Mouse (Mus musculus): ENCODE results near the gene Ttn. TPM values are rescaled to one million over a fixed set of nuclear protein-coding genes. Genes with fewer than 3 reads are reported as not detected.

Gene Ttn
- polyA plus RNA-seq, 1 experiment from 2014 or later = 1.9 TPM

DNA sequence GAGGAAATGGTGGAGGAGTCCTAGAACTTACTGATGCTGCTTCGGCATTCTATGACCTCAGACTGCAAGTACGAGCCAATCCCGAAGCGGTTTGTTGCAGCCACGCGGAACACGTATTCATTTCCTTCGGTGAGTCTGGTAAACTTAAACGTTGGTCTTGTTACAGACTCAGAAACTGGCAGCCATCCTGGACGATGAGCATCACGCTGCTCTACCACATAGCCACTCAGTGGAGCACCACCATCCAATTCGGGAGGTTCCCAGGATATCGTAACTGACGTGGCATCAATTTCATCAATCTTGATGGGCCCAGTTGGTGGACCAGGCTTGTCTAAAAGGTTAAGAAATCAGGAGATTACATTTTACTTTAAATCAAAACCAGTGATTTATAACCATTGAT lies 262.7 kb downstream of the Ttn start:
- Histone ChIP-seq H3K27me3 (ENCODE audit: low read depth, poor library complexity, severe bottlenecking) (no peaks in the 10 kb centered on the region), H3K27ac (no peak overlapping the region), H3K9me3 (replicated peaks) (no peaks in the 10 kb centered on the region), H3K4me1 (no peaks in the 10 kb centered on the region), H3K4me3 (no peak overlapping the region), H3K36me3 (peaks cover 4% of the 10 kb centered on the region; the same call in 1 of the 2 replicates)
- no peak for DNase-seq (ENCODE audit: low spot score)
- 96% methylated on average over 14 of the region's 14 CpGs for WGBS

DNA sequence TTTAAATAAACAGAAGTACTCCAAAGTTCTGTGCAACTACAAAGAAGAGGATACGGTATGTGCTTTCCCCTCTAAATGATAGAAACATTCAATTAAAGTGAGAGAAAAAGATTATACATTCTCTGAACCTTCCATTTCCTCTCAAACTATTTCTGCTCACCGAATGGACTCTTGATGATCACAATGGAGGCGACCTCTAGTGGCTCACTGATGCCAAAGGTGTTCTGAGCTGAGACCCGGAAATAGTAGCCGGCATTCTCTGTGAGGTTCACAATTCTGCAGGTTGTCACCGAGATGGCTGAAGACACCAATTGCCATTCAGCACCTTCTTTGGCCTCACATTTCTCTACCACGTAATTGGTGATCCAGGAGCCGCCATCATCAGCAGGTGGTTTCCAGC lies 267.4 kb downstream of the Ttn start:
- Histone ChIP-seq H3K27ac (no peak overlapping the region), H3K36me3 (peaks cover 23% of the 10 kb centered on the region), H3K27me3 (ENCODE audit: low read depth, poor library complexity, severe bottlenecking) (no peaks in the 10 kb centered on the region), H3K4me3 (no peak overlapping the region), H3K9me3 (replicated peaks) (0 out of 2 replicates have a peak, but pooled peaks cover 6% of the 10 kb centered on the region), H3K4me1 (no peaks in the 10 kb centered on the region)
- 70% methylated on average over 8 of the region's 8 CpGs for WGBS
- DNase-seq (ENCODE audit: low spot score) = no peak

DNA sequence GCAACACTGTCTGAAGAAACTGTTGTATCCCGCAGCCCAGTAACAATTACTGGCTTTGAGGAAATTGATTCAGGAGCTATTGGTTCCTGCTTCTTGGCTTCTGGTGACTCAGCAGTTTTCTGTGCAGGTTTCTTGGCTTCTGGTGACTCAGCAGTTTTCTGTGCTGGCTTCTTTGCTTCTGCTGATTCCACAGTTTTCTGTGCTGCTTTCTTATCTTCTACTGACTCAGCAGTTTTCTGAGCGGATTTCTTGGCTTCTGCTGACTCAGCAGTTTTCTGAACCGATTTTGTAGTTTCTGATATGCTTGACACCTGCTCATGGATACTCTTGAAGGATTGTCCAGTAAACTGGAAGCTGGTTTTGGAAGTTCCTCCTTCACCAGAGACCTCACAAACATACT lies 273.8 kb downstream of the Ttn start:
- H3K9me3 ChIP-seq (replicated peaks) = 0 out of 2 replicates have a peak, but pooled peaks cover 7% of the 10 kb centered on the region
- 96% methylated on average over 3 of the region's 3 CpGs for WGBS

DNA sequence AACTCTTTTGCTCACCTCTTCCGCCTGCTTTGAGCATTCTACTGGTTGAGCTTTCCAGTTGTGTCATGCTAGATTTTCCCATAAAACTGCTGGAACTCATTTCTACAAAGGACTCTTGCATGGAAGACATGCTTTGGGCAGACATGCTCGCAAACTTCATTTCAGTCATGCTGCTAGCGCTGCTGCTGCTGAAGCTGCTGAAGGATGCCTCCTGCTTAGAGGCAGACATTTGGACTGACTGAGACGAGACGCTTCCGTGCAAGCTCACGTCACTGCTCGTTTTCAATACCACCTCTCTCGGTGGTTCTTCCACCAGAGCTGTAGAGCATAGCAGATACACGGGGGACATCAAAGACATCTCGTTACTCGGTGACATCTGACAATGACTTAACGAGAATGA lies 276.7 kb downstream of the Ttn start:
- no peaks in the 10 kb centered on the region for H3K27me3 ChIP-seq (ENCODE audit: low read depth, poor library complexity, severe bottlenecking)
- no peak overlapping the region for H3K27ac ChIP-seq
- no peak for DNase-seq (ENCODE audit: low spot score)
- no peak overlapping the region for H3K4me3 ChIP-seq
- 0 out of 2 replicates have a peak, but pooled peaks cover 7% of the 10 kb centered on the region for H3K9me3 ChIP-seq (replicated peaks)
- H3K36me3 ChIP-seq = peaks cover 24% of the 10 kb centered on the region
- no peaks in the 10 kb centered on the region for H3K4me1 ChIP-seq
- 95% methylated on average over 13 of the region's 13 CpGs for WGBS

More for the DNA sequence above, 273.8 kb downstream of the Ttn start:
- Histone ChIP-seq H3K27me3 (ENCODE audit: low read depth, poor library complexity, severe bottlenecking) (no peaks in the 10 kb centered on the region), H3K36me3 (peaks cover 29% of the 10 kb centered on the region), H3K4me3 (no peak overlapping the region), H3K27ac (no peak overlapping the region), H3K4me1 (no peaks in the 10 kb centered on the region)
- no peak for DNase-seq (ENCODE audit: low spot score)

DNA sequence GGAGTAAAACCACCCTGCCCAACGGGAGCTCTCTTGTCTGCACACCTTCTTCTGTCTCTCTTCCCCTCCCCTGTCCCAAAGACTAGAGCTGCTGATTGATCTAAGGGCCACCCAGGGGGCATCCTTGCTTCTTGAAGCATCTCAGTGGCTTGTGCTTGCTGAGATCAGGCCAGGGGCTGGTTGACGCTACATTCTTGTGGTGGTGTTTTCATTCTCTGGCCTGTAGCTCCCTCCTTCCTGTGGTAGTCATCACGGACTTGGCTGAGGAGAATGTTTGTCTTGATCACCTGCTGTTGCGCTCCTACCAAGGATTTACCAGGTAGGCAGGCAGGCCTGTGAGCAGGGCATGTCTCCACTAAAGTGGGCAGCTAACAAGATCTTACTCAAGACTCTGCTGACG lies 279.6 kb downstream of the Ttn start:
- no peak for DNase-seq (ENCODE audit: low spot score)
- no peaks in the 10 kb centered on the region for H3K9me3 ChIP-seq (replicated peaks)
- no peak overlapping the region for H3K4me3 ChIP-seq
- no peak overlapping the region for H3K27ac ChIP-seq
- 78% methylated on average over 5 of the region's 5 CpGs for WGBS
- peaks cover 17% of the 10 kb centered on the region for H3K36me3 ChIP-seq
- 0 out of 2 replicates have a peak, but pooled peaks cover 4% of the 10 kb centered on the region for H3K4me1 ChIP-seq
- no peaks in the 10 kb centered on the region for H3K27me3 ChIP-seq (ENCODE audit: low read depth, poor library complexity, severe bottlenecking)

DNA sequence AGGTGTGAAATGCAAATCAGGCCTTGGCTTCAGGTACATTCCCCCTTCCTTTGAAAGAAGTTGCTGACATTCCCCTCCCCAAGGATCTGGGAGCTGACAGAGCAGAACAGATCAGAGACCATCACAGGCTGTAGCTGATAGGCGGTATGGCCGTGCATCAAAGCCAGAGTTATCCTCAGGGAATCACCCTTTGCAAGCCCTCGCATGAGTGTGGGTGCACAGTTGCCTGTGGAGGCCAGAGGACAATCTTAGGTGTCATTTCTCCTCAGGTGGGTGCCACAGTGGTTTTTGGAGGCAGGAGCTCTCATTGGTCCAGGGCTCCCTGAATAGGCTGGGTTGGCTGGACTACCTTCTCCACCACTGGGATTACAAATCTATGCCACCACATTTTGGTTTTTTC lies 280.2 kb downstream of the Ttn start:
- 75% methylated on average over 3 of the region's 3 CpGs for WGBS
- no peak overlapping the region for H3K27ac ChIP-seq

DNA sequence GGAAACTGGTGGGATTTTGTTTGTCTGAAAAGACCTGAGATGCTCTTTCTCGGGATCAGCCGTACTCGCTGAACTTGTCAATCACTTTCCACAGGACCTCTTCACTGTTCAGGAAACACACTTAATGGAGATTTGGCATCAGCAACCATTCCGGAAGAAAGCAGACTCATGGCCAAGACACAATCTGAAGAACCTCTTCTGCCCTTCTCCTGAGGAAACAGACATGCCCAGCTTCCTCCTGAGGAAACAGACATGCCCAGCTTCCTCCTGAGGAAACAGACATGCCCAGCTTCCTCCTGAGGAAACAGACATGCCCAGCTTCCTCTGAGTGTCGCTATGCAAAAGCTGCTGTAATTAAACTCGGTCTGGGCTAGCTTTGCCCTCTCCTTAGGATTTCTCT lies 287.1 kb downstream of the Ttn start:
- no peak overlapping the region for H3K27ac ChIP-seq
- no peaks in the 10 kb centered on the region for H3K27me3 ChIP-seq (ENCODE audit: low read depth, poor library complexity, severe bottlenecking)
- 86% methylated on average over 6 of the region's 6 CpGs for WGBS
- no peak overlapping the region for H3K4me3 ChIP-seq
- 0 out of 2 replicates have a peak, but pooled peaks cover 4% of the 10 kb centered on the region for H3K4me1 ChIP-seq
- H3K9me3 ChIP-seq (replicated peaks) = no peaks in the 10 kb centered on the region
- H3K36me3 ChIP-seq = peaks cover 82% of the 10 kb centered on the region
- DNase-seq (ENCODE audit: low spot score) = no peak

More for the DNA sequence above, 280.2 kb downstream of the Ttn start:
- Histone ChIP-seq H3K4me1 (0 out of 2 replicates have a peak, but pooled peaks cover 4% of the 10 kb centered on the region), H3K9me3 (replicated peaks) (no peaks in the 10 kb centered on the region), H3K36me3 (peaks cover 23% of the 10 kb centered on the region), H3K4me3 (no peak overlapping the region), H3K27me3 (ENCODE audit: low read depth, poor library complexity, severe bottlenecking) (no peaks in the 10 kb centered on the region)
- DNase-seq (ENCODE audit: low spot score) = no peak

DNA sequence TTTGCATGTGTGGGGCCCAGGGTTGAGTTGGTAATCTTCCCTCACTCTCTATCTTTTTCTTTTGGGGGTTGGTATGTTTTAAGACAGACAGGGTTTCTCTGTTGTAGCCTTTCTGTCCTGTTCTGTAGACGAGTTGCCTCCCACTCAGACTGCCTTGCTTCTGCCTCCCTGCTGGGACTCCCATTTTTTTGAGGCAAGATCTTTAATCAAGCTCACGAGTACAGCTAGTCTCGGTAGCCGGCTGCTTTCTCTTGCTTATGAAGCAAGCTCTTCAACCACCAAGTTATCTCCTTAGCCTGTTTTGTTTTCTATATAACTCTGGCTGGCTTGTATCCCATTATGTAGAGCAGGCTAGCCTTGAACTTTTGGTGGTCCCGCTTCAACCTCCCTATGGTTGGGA lies 288.6 kb downstream of the Ttn start:
- Histone ChIP-seq H3K4me1 (no peaks in the 10 kb centered on the region), H3K4me3 (no peak overlapping the region), H3K36me3 (peaks cover 90% of the 10 kb centered on the region), H3K9me3 (replicated peaks) (no peaks in the 10 kb centered on the region), H3K27me3 (ENCODE audit: low read depth, poor library complexity, severe bottlenecking) (no peaks in the 10 kb centered on the region), H3K27ac (no peak overlapping the region)
- 84% methylated on average over 5 of the region's 5 CpGs for WGBS
- no peak for DNase-seq (ENCODE audit: low spot score)

DNA sequence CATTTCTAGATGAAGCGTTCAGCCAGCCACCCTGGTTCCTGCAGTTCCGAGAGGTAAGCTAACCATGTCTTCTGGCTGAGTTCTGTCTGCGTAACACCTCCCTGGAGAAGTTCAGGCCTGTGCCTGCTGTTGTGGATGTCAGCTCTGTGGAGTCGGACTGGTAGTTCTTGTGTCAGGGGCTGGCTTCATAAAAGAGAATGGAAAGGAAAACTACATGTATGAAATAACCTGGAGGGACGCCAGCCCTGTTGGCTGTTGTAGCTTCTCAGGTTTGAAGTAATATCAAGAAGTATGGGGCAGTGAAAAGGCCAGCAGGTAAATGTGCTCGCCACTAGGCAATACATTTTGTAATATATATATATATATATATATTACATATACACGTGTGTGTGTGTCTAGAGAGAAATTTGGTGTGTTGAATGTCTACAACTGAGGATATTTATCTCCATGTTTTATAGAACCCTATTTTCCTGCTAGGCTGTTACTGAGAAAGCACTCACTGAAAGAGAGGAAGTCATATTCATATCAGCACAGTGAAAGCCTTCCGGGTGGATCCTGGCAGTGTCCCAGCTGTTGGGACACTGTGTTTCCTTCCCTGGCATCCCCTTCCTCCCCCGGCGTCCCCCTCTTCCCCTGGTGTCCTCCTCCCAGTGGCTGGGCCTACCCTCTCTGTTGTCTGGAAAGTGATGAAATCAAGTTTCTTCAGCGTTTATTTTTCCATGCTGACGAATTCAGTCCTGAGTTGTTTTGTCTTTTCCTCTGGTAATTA lies 291.7 kb downstream of the Ttn start:
- peaks cover 92% of the 10 kb centered on the region for H3K36me3 ChIP-seq

DNA sequence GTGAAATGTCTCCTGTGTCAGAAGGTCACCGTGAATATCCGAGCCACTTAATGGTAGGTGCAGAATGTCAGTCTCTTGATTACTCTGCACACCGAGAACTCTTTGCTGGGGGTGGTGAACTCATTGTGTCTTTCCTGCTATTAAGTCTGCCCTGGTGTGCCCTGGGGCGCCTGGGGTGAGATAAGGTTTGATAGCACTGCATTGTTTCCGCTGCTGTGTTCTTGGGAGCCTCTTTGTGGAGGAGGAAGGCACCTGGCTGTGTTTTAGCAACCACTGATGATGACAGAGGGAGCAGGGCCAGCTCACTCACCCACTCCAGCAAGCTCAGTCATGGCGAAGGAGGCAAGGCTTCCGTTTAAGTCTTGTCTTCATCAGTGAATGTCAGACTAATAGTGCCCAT lies 294.2 kb downstream of the Ttn start:
- WGBS = 67% methylated on average over 7 of the region's 7 CpGs
- H3K27me3 ChIP-seq (ENCODE audit: low read depth, poor library complexity, severe bottlenecking) = no peaks in the 10 kb centered on the region
- H3K4me1 ChIP-seq = no peaks in the 10 kb centered on the region
- no peak for DNase-seq (ENCODE audit: low spot score)
- no peak overlapping the region for H3K27ac ChIP-seq
- no peaks in the 10 kb centered on the region for H3K9me3 ChIP-seq (replicated peaks)
- peaks cover 92% of the 10 kb centered on the region for H3K36me3 ChIP-seq
- no peak overlapping the region for H3K4me3 ChIP-seq

More for the DNA sequence above, 291.7 kb downstream of the Ttn start:
- Histone ChIP-seq H3K4me3 (no peak overlapping the region), H3K4me1 (no peaks in the 10 kb centered on the region), H3K27me3 (ENCODE audit: low read depth, poor library complexity, severe bottlenecking) (no peaks in the 10 kb centered on the region), H3K9me3 (replicated peaks) (no peaks in the 10 kb centered on the region), H3K27ac (no peak overlapping the region)
- no peak for DNase-seq (ENCODE audit: low spot score)
- 90% methylated on average over 12 of the region's 12 CpGs for WGBS

DNA sequence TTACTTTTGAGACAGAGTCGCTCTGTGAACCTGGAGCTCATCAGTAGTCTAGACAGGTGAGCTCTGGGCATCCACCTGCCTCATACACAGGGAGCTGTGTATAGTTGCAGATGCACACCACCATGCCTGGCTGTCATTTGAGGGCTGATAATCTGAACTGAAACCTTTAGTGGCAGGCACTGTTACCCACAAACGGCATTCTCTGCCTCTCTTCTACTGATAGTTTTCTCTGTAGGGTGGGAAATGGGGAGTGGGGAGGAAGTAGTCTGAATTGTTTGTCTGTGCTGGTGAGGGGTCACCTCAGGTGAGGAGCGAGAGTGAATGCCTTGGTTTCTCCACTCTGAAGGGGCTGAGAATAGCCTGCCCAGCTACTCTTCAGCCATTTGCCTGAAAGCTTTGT lies 294.7 kb downstream of the Ttn start:
- Histone ChIP-seq H3K27me3 (ENCODE audit: low read depth, poor library complexity, severe bottlenecking) (no peaks in the 10 kb centered on the region), H3K4me3 (no peak overlapping the region), H3K36me3 (peaks cover 92% of the 10 kb centered on the region), H3K27ac (no peak overlapping the region), H3K9me3 (replicated peaks) (no peaks in the 10 kb centered on the region), H3K4me1 (no peaks in the 10 kb centered on the region)
- WGBS = 79% methylated on average over 3 of the region's 3 CpGs
- no peak for DNase-seq (ENCODE audit: low spot score)

DNA sequence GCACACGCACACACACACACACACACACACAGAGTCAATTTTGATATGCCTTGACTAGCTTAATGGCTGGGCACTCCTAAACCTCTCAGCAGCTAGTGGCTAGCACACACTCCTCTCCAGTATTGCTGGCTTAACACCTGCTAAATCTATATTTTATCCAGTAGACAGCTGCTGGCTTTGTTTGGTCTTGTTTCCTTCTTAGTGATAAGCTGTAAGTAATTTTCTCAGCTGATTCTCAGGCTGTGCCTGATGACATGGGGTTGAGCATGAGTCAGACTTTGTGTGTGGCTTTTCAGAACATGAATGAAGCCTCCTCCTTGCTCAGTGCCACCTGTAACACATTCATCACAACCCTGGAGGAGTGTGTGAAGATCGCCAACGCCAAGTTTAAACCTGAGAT lies 295.4 kb downstream of the Ttn start:
- Histone ChIP-seq H3K9me3 (replicated peaks) (no peaks in the 10 kb centered on the region), H3K27me3 (ENCODE audit: low read depth, poor library complexity, severe bottlenecking) (no peaks in the 10 kb centered on the region), H3K4me1 (no peaks in the 10 kb centered on the region), H3K27ac (no peak overlapping the region), H3K36me3 (peaks cover 92% of the 10 kb centered on the region), H3K4me3 (no peak overlapping the region)
- DNase-seq (ENCODE audit: low spot score) = no peak
- 96% methylated on average over 3 of the region's 3 CpGs for WGBS

DNA sequence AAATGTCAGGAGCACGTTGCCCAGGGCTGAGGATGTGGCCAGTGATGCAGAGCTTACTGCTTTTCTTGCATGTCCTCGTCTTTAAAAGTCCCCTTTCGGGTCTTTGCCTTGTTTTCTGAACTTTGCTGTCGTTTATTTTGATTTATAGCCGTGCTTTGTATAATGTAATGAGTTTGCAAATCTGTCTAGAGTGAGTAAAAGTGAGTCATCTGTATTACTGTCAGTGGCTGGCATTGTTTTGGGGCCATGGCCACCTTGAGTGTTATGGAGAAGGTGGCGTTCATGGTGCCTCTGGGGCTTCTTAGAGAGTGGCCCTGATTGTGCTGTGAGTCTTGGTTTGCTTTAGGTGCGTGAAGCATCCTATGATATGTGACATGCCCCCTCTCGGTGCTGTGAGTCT lies 300.0 kb downstream of the Ttn start:
- Histone ChIP-seq H3K27me3 (ENCODE audit: low read depth, poor library complexity, severe bottlenecking) (no peaks in the 10 kb centered on the region), H3K4me3 (no peak overlapping the region), H3K4me1 (0 out of 2 replicates have a peak, but pooled peaks cover 1% of the 10 kb centered on the region), H3K27ac (no peak overlapping the region), H3K36me3 (peaks cover 91% of the 10 kb centered on the region), H3K9me3 (replicated peaks) (no peaks in the 10 kb centered on the region)
- DNase-seq (ENCODE audit: low spot score) = no peak
- 90% methylated on average over 8 of the region's 8 CpGs for WGBS

Data from limb, embryonic 10.5 days (tissue).